Mouse (Mus musculus) urinary bladder, adult 18-20 months (tissue): ENCODE data around the gene Slc12a3.
A peak's percentile ranks its signal among the peaks of the same experiment; 100 is the strongest.

Experiments
- DNase-seq, 2 experiments: peaks; one replicate each; pipeline ENCODE4 v3.0.0; 2022; ENCODE audit warnings: low spot score in 2 of 2, mixed read lengths in 2 of 2

Slc12a3 gene

DNA sequence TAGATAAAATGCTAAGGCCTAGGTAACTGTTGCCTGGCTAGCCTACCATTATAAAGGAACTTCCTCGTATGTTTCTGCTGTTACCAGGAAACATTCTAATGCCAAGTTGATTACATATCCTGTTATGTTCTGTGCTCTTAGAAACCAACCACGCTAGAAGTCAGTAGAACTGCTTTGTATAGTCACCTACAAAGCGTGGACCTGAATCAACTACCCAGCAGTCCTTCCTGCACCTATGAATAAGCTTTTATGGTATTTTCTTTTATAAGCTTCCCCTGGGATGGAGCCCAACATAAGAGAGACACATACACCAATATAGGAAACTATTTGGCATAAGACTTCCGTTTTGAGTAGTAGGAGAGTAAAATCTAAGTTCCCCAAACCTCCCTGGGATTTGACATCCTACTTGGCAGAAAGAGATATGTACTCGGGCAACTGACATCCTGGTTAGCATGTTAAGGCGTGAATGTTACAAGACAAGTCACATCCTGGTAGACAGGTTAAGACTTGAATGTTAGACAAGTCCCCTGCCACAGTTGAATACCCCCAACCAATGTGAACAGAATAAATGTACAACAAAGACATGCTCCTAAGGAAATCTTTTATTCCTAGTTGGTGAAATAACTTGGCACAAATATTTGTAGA is 44.1 kb downstream of the Slc12a3 start:
- no peak for DNase-seq

- no peak for DNase-seq
Measured at GRCm38 (mm10) chr8:94375551-94375991, 46.6 kb downstream of the Slc12a3 start.

GRCm38 (mm10) chr8:94376176-94376575 is 47.2 kb downstream of the Slc12a3 start:
- no peak for DNase-seq

DNA sequence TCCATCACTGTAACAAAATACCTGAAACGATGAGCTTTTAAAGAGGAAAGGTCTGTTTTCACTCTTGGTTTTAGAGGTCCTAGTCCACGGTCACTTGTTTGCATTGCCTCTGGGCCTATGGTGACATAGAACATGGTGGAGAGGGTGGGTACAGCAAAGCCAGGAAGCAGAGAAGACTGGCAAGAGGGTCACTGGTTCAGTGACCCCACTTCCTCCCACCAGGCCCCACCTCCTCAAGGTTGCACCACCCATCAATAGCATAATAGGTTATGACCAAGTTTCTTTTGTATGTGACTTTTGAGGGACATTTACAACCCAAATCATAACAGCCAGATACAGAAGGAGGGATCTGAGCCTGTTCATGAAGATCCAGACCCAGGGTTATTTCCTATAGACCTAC is 47.6 kb downstream of the Slc12a3 start:
- no peak for DNase-seq

- DNase-seq = no peak
Measured at GRCm38 (mm10) chr8:94377031-94377430, 48.0 kb downstream of the Slc12a3 start.

- peak; percentile 51 to 59 for DNase-seq
Measured at GRCm38 (mm10) chr8:94377714-94378205, 48.8 kb downstream of the Slc12a3 start.

DNA sequence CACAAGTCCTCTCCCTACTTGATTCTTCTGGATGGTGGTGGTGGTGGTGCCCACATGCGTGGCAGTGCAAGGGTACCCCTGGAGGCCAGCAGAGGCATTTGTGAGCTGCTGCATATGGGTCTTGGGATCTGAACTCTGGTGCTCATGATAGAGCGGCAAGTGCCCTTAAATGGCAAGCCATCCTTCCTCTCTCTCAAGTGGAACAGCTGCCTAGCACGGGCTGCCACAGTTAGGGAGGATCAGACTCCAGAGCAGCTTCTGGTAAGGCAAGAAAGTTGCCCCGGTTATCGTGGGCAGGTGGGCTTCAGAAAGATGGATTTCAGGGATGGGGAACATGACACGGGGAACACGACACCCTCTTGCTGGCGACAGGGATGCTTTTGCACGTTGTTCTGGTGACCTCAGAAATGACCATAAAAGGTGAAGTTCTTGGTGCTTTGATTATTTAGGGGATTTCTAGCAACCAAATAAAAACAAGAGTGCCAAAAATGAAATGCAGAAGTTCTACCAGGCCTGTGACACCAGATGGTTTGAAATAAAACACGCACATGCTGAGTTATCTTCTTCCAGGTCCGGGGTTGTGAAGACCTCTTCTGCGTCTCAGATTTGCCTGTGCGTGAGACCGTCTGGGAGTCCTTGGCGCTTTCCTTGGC is 49.9 kb downstream of the Slc12a3 start:
- DNase-seq = no peak

DNA sequence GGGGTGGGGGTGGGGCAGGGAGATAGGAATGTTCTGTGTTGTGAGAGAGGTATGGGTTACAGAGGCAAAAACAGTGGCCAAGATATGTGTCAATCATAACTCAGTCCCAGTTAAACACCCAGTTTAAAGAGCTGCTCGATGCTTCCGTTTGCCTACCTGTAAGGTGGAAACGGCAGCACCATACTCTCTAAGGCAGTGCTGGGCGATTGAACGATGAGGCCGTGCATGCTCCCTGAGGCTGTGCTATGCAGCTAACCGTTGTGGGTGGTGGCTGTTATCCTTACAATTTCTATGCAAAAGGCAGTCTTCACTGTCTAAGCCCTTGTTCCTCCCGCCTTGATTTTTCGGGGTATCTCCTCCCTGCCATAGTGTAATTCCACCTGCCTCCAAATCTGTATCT is 50.7 kb downstream of the Slc12a3 start:
- DNase-seq = no peak

- DNase-seq = no peak
Measured at GRCm38 (mm10) chr8:94384166-94384565, 55.2 kb downstream of the Slc12a3 start.

DNA sequence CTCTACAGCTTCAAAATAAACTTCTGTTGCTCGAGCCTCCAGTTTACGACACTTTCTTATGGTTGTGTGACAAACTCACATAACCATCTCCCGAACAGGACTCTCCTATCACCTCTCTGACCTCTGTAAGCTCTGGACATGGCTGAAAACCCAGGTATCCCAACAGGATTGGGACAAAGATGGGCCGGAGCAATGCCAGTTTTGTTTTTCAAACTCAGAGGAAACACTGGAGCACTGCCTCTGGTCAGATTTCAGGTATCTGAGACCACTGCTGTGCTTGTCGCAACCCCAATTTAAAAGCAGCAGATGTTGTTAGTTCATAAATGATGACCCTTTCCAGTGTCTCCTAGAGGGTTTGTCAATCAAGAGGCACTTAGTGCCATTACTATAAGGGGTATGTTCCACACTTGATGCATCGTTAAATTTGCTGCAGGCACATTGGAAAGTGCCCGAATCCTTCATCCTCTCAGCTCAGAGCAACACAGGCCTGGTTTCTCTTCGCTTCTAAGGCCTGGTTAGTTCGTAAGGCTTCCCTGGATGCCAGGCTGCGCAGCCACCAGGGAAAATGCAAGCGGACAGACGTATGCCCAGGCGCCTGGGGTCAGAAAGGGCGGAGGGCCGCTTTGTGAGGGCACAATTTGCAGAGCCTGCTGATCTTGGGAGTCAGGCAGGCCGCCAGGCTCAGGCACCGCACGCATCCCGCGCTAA is 56.7 kb downstream of the Slc12a3 start:
- no peak for DNase-seq

DNA sequence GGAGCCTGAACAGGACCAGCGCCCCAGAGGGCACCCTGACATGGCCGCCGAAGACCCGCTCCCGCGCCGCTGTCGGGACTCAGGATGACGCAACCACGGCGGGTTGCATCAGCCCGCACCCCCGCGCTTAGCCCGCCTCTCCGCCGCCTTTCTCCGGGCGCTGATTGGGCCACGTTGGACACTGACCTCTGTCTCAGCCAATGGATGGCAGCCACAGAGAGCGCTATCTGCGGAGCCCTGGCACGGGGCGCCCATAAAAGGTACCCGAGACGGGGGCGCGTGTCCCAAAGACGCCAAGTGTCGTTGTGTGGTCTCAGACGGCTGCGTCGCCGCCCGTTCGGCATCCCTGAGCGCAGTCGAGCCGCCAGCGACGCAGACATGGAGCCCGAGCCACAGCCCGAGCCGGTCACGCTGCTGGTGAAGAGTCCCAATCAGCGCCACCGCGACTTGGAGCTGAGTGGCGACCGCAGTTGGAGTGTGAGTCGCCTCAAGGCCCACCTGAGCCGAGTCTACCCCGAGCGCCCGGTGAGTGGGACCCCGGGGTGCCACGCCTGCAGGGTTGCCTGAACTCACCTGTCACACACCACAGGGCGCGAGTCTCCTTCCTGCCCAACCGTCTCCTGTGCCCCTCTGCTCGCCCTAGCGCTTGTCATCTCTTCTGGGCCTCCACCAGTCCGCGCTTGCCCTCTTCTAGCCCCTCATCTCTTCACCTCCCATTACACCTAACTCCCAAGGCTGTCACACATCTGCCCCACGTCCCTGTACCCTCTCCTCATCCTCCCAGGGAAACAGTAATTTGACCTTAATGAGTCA is 57.4 kb downstream of the Slc12a3 start, which contains the start of gene Herpud1:
TSS of gene Herpud1 (plus strand) at position 225 of the 813 bp plus-strand sequence.
- peak; percentile 96 to 97 for DNase-seq

DNA sequence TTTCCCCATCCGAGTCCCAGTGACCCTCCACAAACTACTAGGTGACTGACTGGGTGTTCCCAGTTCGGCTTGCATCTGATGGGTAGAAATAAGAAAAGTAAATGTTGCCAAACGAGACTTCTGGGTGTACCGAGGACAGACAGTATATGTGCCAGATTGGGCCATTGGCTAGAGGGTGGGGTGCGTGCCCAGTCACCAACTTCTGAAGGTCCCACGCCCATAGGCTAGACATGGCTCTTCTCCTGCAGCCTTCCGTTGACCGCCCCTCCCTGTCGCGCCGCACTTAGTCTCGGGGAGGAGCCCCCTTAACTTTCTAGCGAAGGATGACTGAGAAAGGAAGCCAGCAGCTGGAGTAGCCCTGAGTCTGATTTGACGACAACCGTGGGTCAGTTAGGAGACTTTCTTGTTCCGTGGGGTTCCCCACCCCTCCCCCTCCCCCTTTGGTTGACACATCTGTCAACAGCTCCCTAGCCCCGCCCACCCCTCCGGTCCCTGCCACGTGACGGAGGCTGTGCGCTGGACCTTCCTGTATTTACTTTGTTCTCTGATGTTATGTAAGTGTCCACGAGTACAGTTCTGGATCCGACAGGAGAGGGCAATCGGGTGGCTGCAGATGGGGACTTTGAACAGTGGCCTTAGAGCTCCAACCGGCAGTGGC is 58.2 kb downstream of the Slc12a3 start:
- DNase-seq = peak; percentile 75 to 86

DNA sequence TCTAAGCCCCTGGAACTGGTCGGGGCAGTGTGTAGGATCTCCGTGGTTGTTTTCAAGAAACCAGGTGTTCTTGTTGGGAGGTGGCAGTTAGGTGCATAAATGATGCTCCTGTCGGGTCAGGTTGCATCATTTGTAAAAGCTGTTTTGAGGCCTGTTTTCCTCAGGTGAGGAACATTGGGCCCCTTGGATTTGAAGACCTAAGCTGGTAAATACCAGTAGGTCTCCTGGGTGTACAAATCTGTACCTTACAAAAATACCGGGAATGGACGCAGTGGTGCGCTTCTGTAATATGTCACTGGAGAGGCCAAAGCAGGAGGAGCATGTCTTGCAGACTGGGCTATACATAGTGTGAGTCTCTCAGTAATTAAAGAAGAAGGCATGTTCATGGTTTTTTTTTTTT is 58.8 kb downstream of the Slc12a3 start:
- DNase-seq = no peak

DNA sequence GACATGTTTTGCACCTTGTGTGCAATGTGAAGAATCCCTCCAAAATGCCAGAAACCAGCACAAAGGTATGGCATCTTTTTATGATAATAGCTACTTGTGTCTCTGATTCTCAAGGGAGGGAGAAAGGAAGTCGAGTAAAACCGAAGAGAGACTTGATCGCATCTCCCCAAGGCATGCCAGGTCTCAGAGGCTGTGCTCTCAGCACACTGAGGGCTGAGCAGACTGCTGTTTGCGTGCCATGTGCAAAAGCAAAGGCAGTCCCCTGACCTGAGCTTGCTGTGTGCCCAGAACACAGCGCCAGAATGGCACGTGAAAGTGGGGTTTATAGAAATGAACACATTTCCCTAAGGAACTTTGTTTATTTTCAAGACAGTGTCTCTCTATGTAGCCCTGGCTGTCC is 60.5 kb downstream of the Slc12a3 start:
- DNase-seq = no peak

DNA sequence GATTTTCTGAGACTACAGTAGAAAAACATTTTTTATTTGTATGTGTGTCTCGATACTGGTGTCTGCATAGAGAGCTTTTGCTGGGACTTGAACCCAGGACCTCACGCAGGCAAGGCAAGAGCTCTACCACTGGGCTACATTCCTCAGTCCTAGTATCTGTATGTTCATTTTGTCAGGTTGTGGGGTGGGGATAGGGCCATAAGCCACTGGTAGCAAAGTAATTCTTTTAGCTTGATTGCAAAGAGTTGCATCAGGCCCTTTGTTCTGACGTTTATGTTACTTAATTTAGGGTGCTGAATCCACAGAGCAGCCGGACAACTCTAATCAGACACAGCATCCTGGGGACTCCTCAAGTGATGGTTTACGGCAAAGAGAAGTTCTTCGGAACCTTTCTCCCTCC is 61.4 kb downstream of the Slc12a3 start:
- no peak for DNase-seq

GRCm38 (mm10) chr8:94390910-94391309 is 61.9 kb downstream of the Slc12a3 start:
- no peak for DNase-seq

- no peak for DNase-seq
Measured at GRCm38 (mm10) chr8:94392147-94392546, 63.1 kb downstream of the Slc12a3 start.

GRCm38 (mm10) chr8:94392648-94393047 is 63.6 kb downstream of the Slc12a3 start:
- DNase-seq = no peak

GRCm38 (mm10) chr8:94395851-94396540 is 67.0 kb downstream of the Slc12a3 start:
- DNase-seq = no peak

DNA sequence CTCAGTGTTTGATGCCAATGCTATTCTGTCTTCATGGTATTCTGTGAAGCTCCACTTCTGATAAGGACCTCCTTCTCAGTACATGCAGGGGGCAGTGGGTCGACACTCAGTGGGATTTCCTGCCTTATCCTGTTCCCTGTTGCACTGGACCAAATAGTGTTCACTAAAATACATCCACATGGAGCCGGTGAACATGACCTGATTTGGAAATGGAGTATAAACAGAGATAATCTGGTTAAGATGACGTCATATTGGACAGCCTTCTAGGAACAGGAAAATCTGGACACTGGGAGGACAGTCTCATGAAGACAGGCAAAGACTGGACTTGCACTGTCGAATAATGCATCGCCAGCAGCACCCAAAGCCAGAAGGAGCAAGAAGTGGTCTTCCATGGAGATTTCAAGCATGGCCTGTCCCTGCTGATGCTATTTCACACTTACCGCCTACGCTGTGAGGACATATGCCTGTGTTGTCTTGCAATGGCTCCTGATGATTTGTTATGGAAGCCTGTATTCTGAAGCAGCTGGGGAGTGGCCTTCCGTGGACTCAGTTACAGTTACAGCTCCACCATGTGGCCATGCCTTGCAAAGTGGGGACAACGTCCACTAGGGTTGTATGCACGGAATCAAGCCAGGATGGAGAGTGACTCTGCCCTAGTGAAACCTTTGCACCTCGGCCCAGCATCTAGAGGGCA is 68.1 kb downstream of the Slc12a3 start:
- peak in 1 of 2 experiments; percentile 30 for DNase-seq
